Mouse (Mus musculus): ENCODE results near the gene Lmo3.

DNA sequence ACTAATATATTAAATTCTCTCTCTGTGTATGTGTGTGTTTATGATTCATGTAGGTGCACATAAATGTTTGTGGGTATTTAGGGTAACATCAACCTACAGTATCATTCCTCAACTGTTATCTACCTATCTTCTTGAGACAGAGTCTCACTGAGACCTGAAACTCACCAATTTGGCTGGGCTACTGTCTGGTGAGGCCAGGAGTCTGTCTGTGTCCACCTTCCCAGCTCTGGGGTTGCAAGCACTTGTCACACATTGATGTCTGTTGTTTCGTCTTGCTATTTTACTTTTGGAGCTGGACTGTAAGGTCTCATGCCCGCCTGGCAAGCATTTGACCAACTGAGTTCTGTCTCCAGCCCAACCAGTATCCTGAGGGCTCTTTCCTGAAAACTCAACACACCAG, 210.6 kb downstream of the Lmo3 start:
- TF ChIP-seq CTCF (IDR thresholded peaks at IDR 0.05; ENCODE audit: low read depth), result no peak
- TF ChIP-seq EP300 (optimal IDR thresholded peaks at IDR 0.05), result no peak
